ENCODE assay signal across 11 mouse cellular contexts in genomic region chr4:94803187-94803586, GRCm38 (mm10).
DNase-seq lines count a peak whose midpoint lies in the region; ATAC-seq and TF ChIP-seq lines count a peak whose summit lies in the region.
"Had no signal": no experiment of that assay in that cellular context is flagged by ENCODE, and none has a peak within 500 bp of the region (broad histone marks: within the 10 kb centered on the region; RNA-seq: fewer than 3 reads in every experiment).

No protein-coding gene starts in this region.

- H3K27ac ChIP-seq in limb, embryonic 14.5 days (replicated peaks; ENCODE audit: low read depth, low read length), result no peak overlapping the region
- H3K27ac ChIP-seq in limb, embryonic 10.5 days, result no peak overlapping the region
- peak overlapping the region; percentile 55 for H3K27ac ChIP-seq in embryonic fibroblast, embryonic 13.5 days (ENCODE audit: insufficient read depth, low read length)
- H3K27ac ChIP-seq in midbrain, embryonic 14.5 days (replicated peaks; ENCODE audit: low read depth, low read length), result no peak overlapping the region

- no peaks in the 10 kb centered on the region for H3K4me1 ChIP-seq in limb, embryonic 14.5 days (ENCODE audit: control insufficient read depth, insufficient read depth, low read length)
- H3K4me1 ChIP-seq in limb, embryonic 10.5 days, result no peaks in the 10 kb centered on the region
- H3K4me1 ChIP-seq in embryonic fibroblast, embryonic 13.5 days (ENCODE audit: control insufficient read depth, insufficient read depth, low read length), result no peaks in the 10 kb centered on the region
- H3K4me1 ChIP-seq in midbrain, embryonic 14.5 days (ENCODE audit: control insufficient read depth, insufficient read depth, low read length), result no peaks in the 10 kb centered on the region

- 43% methylated on average over 1 of the region's 1 CpGs for WGBS in limb, embryonic 14.5 days
- 80% methylated on average over 1 of the region's 1 CpGs for WGBS in limb, embryonic 10.5 days
- WGBS in midbrain, embryonic 14.5 days, result 82% methylated on average over 1 of the region's 1 CpGs

- no peaks in the 10 kb centered on the region for H3K36me3 ChIP-seq in limb, embryonic 14.5 days (ENCODE audit: control insufficient read depth, insufficient read depth, low read length)
- no peaks in the 10 kb centered on the region for H3K36me3 ChIP-seq in limb, embryonic 10.5 days
- H3K36me3 ChIP-seq in midbrain, embryonic 14.5 days (ENCODE audit: control insufficient read depth, insufficient read depth, low read length), result no peaks in the 10 kb centered on the region

- H3K9ac ChIP-seq in limb, embryonic 14.5 days (ENCODE audit: low read depth, low read length, severe bottlenecking), result no peak overlapping the region
- H3K9ac ChIP-seq in midbrain, embryonic 14.5 days (replicated peaks; ENCODE audit: low read length), result no peak overlapping the region

- DNase-seq in limb, embryonic 14.5 days (ENCODE audit: low spot score), result peak; percentile 27
- DNase-seq in limb, embryonic 10.5 days (ENCODE audit: low spot score), result no peak
- DNase-seq in heart, adult 8-10 months (ENCODE audit: low spot score), result peak; percentile 65
- peak; percentile 44 for DNase-seq in lung, postnatal 14 days
- DNase-seq in cerebellum, adult 18-20 months, result no peak
- DNase-seq in midbrain, embryonic 14.5 days, result no peak
- DNase-seq: cerebellum, postnatal 10 days; right cerebral cortex, adult 18-20 months had no signal

- no peak for TF ChIP-seq POLR2A in limb, embryonic 14.5 days (IDR thresholded peaks at IDR 0.05; ENCODE audit: borderline replicate concordance, extremely low read depth, insufficient read depth, insufficient read length)
- no peak for TF ChIP-seq POLR2A in embryonic fibroblast, embryonic 13.5 days (IDR thresholded peaks at IDR 0.05; ENCODE audit: low read depth, low read length)

- no peaks in the 10 kb centered on the region for H3K9me3 ChIP-seq in limb, embryonic 14.5 days (ENCODE audit: control insufficient read depth, low read length)
- no peaks in the 10 kb centered on the region for H3K9me3 ChIP-seq in limb, embryonic 10.5 days (replicated peaks)
- no peaks in the 10 kb centered on the region for H3K9me3 ChIP-seq in midbrain, embryonic 14.5 days (ENCODE audit: control insufficient read depth, low read length)

- TF ChIP-seq CTCF in embryonic fibroblast, embryonic 13.5 days (IDR thresholded peaks at IDR 0.05; ENCODE audit: borderline replicate concordance, insufficient read depth, low read length), result no peak

- no peak overlapping the region for H3K4me3 ChIP-seq in limb, embryonic 14.5 days (replicated peaks; ENCODE audit: low read length)
- no peak overlapping the region for H3K4me3 ChIP-seq in limb, embryonic 10.5 days
- H3K4me3 ChIP-seq in embryonic fibroblast, embryonic 13.5 days (ENCODE audit: insufficient read depth, low read length), result no peak overlapping the region
- no peak overlapping the region for H3K4me3 ChIP-seq in midbrain, embryonic 14.5 days (replicated peaks; ENCODE audit: low read depth, low read length)
- H3K4me3 ChIP-seq: erythroblast, embryonic 14.5 days had no signal

- H3K4me2 ChIP-seq in limb, embryonic 14.5 days (replicated peaks; ENCODE audit: low read depth, low read length, severe bottlenecking), result no peak overlapping the region
- H3K4me2 ChIP-seq in midbrain, embryonic 14.5 days (ENCODE audit: low read length), result no peak overlapping the region

- ATAC-seq in limb, embryonic 14.5 days (ENCODE audit: low FRiP score, low read depth), result no peak
- ATAC-seq in midbrain, embryonic 14.5 days (ENCODE audit: low FRiP score, low TSS enrichment), result no peak
- ATAC-seq: intestine, postnatal 0 days had no signal

- no peaks in the 10 kb centered on the region for H3K27me3 ChIP-seq in limb, embryonic 14.5 days (ENCODE audit: control insufficient read depth, insufficient read depth, low read length)
- H3K27me3 ChIP-seq in limb, embryonic 10.5 days (ENCODE audit: low read depth, poor library complexity, severe bottlenecking), result no peaks in the 10 kb centered on the region
- no peaks in the 10 kb centered on the region for H3K27me3 ChIP-seq in midbrain, embryonic 14.5 days (ENCODE audit: control insufficient read depth, insufficient read depth, low read length)

Comparison
In these comparisons a context has a peak if more than half of its experiments do, and no peak if none do; other contexts are left out.
1. DNase-seq: peak in limb, embryonic 14.5 days (single experiment), heart, adult 8-10 months (single experiment) and lung, postnatal 14 days (single experiment); none in limb, embryonic 10.5 days (single experiment), cerebellum, adult 18-20 months (0 of 2) and midbrain, embryonic 14.5 days (single experiment).